Mouse (Mus musculus): Measurements from ENCODE around the gene Rarg. TPM values are rescaled to one million over a fixed set of nuclear protein-coding genes. Genes with fewer than 3 reads are reported as not detected.

Rarg gene
- polyA plus RNA-seq, 1 experiment from 2014 or later = 38.5 TPM

DNA sequence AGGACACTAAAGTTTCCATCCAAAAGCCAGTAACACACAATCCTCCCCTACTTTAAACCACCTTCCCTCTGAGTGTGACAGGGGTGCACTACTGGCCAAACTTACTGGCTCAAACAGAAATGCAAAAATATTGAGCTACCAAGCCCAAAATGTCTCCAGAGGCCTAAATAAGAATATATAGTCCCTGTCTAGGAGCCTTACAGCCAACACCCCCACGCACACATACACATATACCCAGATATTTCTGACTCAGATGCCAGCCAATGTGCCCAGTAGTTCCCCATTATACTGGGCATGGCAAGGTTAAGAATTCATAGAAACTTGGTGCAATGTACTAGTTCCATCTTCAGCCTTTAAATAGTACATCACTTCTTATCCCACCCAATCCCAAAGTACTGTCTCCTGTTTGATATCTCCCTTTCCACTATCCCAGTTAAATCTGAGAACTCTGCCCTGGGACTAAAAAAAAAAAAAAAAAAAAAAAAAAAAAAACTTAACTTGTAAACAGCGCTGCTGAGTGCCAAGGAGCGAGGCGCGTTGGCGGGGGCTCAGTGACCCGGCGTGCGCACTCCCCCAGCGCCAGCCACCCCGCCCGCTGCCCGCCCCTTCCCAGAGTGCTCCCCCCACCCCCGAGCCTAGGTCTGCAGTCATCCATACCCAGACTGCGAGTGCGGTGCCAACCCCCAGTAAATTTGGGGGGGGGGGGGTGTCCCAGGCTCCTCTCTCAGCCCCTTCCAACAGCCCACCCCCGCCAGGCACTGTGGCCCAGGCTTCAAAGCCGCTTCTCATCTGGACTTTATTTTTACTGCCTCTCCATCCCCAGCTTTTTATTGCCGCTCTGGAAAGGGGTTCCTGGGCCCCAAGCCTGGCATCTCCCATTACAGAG lies 12.8 kb downstream of the Rarg start:
- 8% methylated on average over 19 of the region's 19 CpGs for WGBS
- peak overlapping the region; percentile 62 for H3K9ac ChIP-seq
- DNase-seq (peak; percentile 41), ATAC-seq (ENCODE audit: insufficient read depth) (no peak)
- peak overlapping the region; percentile 99 for H3K27ac ChIP-seq (ENCODE audit: low read depth)
- H3K27me3 ChIP-seq (ENCODE audit: insufficient read depth, low read length) = no peaks in the 10 kb centered on the region
- peak overlapping the region; percentile 81 for H3K4me2 ChIP-seq
- no peak for TF ChIP-seq CTCF (IDR thresholded peaks at IDR 0.05; ENCODE audit: low read depth)
- no peaks in the 10 kb centered on the region for H3K9me3 ChIP-seq (ENCODE audit: low read depth, low read length)
- H3K4me3 ChIP-seq (ENCODE audit: low read depth, low read length) = peak overlapping the region; percentile 51
- peaks cover 30% of the 10 kb centered on the region; the same call in 1 of the 2 replicates for H3K36me3 ChIP-seq (ENCODE audit: insufficient read depth)
- H3K4me1 ChIP-seq (ENCODE audit: insufficient read depth) = peaks cover 32% of the 10 kb centered on the region

DNA sequence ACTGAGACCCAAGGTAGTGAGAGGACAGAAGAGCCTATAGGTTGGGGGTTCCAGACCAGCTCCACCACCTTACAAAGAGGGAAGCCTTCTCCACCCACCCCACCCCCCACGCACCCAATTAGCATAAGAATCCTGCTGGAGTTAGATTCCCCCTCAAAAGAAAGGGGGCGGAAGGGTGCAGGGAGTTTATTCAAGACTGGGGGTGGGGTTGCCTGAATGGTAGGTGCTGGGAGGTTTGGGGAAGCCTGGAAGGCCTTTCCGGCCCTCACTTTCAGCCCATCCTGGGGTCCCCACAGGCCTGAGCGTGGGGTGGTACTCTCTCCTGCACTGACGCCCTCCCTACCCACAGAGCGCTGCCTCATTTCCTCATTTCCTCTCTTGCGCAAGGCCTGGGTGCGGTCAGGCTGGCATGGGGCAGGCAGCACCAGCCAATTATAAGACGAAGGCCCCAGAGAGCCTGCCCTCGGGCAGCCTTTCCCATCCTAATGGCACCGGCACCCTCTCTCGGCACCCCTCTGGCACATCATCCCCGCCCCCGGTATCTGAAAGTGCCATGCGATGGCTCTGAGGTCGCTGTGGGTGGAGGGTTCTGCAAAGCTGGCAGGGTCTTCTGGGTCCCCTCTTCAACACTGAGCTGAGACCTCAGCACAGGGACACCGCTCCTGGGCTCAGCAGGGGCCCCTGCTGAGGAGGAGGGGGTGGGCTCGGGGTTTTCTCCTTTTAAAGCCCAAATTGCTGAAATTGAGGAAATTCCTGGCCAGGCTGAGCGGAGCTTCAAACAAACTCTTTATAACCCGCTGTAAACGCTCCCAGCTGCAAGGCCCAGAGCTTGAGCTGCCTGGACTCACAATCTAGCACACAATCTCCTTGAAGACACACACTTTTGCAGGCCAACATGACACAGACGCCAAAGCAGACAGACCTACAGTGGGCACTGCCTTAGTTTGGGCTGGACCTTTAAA lies 13.8 kb downstream of the Rarg start:
- peak overlapping the region; percentile 62 for H3K9ac ChIP-seq
- WGBS = 15% methylated on average over 22 of the region's 22 CpGs

DNA sequence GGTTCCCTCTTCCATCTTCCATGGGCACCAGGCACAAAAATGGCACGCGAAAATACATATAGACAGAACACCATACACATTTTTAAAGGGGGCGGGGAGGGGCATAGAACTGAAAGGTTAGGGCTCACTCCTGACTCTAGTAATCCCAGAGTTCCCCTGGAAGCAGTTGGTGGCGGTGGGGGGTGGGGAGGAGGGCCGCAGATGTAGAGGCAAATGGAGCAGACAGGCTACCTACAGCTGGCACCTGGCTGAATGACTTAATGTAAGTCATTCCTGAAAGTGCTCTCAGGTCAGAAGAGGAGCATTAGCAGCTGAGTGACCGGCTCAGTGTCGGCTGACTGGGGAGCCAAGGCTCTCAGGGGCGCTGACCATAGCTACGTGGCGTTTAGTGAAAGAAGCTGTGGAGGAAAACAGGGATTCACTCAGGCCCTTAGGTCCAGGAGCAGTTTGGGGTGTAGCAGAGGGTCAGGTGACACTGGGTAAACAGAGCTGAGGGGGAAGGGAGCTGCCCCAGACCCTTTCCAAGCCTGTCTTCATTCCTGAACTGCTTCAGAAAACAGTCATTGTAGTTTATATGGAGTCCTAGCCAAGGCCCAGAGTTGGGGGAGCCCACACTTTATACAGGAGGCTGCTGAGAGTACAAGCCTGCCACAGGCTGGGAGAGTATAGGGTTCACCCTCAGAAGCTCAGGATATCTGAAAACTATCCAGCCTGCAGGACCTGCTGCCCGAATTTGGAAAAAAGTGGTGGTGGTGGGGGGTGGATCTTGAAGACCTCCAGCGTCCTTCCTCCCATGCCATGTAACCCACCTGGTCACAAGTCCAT lies 14.7 kb downstream of the Rarg start:
- Histone ChIP-seq H3K36me3 (ENCODE audit: insufficient read depth) (peaks cover 47% of the 10 kb centered on the region), H3K4me3 (ENCODE audit: low read depth, low read length) (peak overlapping the region; percentile 51), H3K4me2 (peak overlapping the region; percentile 81), H3K27ac (ENCODE audit: low read depth) (peak overlapping the region; percentile 81; the same call in 1 of the 2 replicates), H3K27me3 (ENCODE audit: insufficient read depth, low read length) (no peaks in the 10 kb centered on the region), H3K4me1 (ENCODE audit: insufficient read depth) (peaks cover 23% of the 10 kb centered on the region), H3K9me3 (ENCODE audit: low read depth, low read length) (no peaks in the 10 kb centered on the region), H3K9ac (peak overlapping the region; percentile 62)
- ATAC-seq (ENCODE audit: insufficient read depth) (no peak), DNase-seq (no peak)
- no peak for TF ChIP-seq CTCF (IDR thresholded peaks at IDR 0.05; ENCODE audit: low read depth)
- 50% methylated on average over 12 of the region's 12 CpGs for WGBS

More for the DNA sequence above, 13.8 kb downstream of the Rarg start:
- Histone ChIP-seq H3K4me3 (ENCODE audit: low read depth, low read length) (peak overlapping the region; percentile 51), H3K4me1 (ENCODE audit: insufficient read depth) (peaks cover 25% of the 10 kb centered on the region), H3K9me3 (ENCODE audit: low read depth, low read length) (no peaks in the 10 kb centered on the region), H3K36me3 (ENCODE audit: insufficient read depth) (peaks cover 40% of the 10 kb centered on the region), H3K27ac (ENCODE audit: low read depth) (peak overlapping the region; percentile 81), H3K27me3 (ENCODE audit: insufficient read depth, low read length) (no peaks in the 10 kb centered on the region), H3K4me2 (peak overlapping the region; percentile 81)
- TF ChIP-seq CTCF (IDR thresholded peaks at IDR 0.05; ENCODE audit: low read depth) = no peak
- ATAC-seq (ENCODE audit: insufficient read depth) = no peak
- DNase-seq = peak; percentile 65

DNA sequence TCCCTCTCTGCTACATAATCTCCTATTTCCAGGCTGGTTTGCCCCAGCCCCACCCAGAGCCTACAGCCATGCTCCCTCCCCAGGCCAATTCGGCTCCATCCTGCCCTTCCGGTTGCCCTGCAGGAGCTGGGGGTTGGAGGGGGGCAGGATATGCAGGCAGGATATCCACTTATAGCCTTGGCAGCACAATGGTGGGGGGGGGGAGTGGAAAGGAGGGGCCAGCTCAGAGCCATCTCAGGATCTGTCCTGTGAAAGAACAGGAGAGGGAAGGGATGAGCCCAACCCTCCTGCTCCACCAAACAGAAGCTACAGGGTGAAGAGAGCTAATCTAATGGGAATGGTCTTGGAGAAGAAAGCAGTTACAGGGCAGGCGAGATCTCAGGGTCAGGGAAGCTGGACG lies 16.7 kb downstream of the Rarg start:
- Histone ChIP-seq H3K4me1 (ENCODE audit: insufficient read depth) (peaks cover 23% of the 10 kb centered on the region), H3K9ac (no peak overlapping the region), H3K4me3 (ENCODE audit: low read depth, low read length) (no peak overlapping the region), H3K9me3 (ENCODE audit: low read depth, low read length) (no peaks in the 10 kb centered on the region), H3K36me3 (ENCODE audit: insufficient read depth) (peaks cover 63% of the 10 kb centered on the region), H3K27me3 (ENCODE audit: insufficient read depth, low read length) (no peaks in the 10 kb centered on the region), H3K4me2 (no peak overlapping the region), H3K27ac (ENCODE audit: low read depth) (peak overlapping the region; percentile 3; the same call in 1 of the 2 replicates)
- no peak for ATAC-seq (ENCODE audit: insufficient read depth)
- DNase-seq = peak; percentile 27
- WGBS = 78% methylated on average over 4 of the region's 4 CpGs
- no peak for TF ChIP-seq CTCF (IDR thresholded peaks at IDR 0.05; ENCODE audit: low read depth)

DNA sequence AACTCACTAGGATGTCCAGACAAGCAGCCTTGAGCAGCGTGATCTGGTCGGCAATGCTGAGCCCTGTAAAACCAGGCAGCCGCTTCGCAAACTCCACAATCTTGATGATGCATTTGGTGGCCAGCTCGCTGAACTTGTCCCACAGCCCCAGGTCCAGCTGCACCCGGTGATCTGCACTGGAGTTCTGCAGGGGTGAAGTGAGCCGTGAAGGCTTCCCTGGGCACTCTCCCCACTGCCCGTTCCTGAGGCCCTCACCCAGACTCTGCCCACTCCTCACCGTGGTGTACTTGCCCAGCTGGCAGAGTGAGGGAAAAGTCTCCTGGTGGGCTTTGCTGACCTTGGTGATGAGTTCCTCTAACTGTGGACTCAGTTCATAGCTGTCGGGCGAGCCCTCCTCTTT lies 17.5 kb downstream of the Rarg start:
- Histone ChIP-seq H3K9ac (no peak overlapping the region), H3K36me3 (ENCODE audit: insufficient read depth) (peaks cover 70% of the 10 kb centered on the region), H3K4me3 (ENCODE audit: low read depth, low read length) (no peak overlapping the region), H3K9me3 (ENCODE audit: low read depth, low read length) (no peaks in the 10 kb centered on the region), H3K4me2 (no peak overlapping the region), H3K27me3 (ENCODE audit: insufficient read depth, low read length) (no peaks in the 10 kb centered on the region), H3K4me1 (ENCODE audit: insufficient read depth) (peaks cover 23% of the 10 kb centered on the region), H3K27ac (ENCODE audit: low read depth) (no peak overlapping the region)
- ATAC-seq (ENCODE audit: insufficient read depth) (no peak), DNase-seq (no peak)
- no peak for TF ChIP-seq CTCF (IDR thresholded peaks at IDR 0.05; ENCODE audit: low read depth)
- WGBS = 73% methylated on average over 11 of the region's 11 CpGs

DNA sequence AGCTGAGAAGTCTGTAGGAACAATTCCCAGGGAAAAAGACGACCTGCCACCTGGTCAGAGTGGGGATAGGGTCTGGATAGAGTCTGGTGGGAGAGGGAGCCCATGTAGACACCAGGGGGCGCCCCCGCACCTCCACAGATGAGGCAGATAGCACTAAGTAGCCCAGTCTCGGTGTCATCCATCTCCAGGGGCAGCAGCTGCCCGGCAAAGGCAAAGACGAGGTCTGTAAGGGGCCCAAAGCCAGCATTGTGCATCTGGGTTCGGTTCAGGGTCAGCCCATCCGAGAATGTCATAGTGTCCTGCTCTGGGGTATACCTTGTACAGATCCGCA lies 18.1 kb downstream of the Rarg start:
- Histone ChIP-seq H3K36me3 (ENCODE audit: insufficient read depth) (peaks cover 76% of the 10 kb centered on the region), H3K27me3 (ENCODE audit: insufficient read depth, low read length) (no peaks in the 10 kb centered on the region), H3K4me1 (ENCODE audit: insufficient read depth) (peaks cover 21% of the 10 kb centered on the region), H3K9ac (no peak overlapping the region), H3K9me3 (ENCODE audit: low read depth, low read length) (no peaks in the 10 kb centered on the region), H3K27ac (ENCODE audit: low read depth) (no peak overlapping the region), H3K4me2 (no peak overlapping the region), H3K4me3 (ENCODE audit: low read depth, low read length) (no peak overlapping the region)
- WGBS = 11% methylated on average over 9 of the region's 9 CpGs
- ATAC-seq (ENCODE audit: insufficient read depth) (peak; percentile 58; the same call in 1 of the 2 replicates), DNase-seq (peak; percentile 89)
- TF ChIP-seq CTCF (IDR thresholded peaks at IDR 0.05; ENCODE audit: low read depth) = peak; percentile 91
